Mouse (Mus musculus) forebrain, embryonic 12.5 days (tissue): ENCODE measurements at regions not wholly inside any gene's neighbourhood (a gene's known extent, or its start where the extent isn't known, plus 50 kb on each side); places are given as distances from the start of the nearest gene placed in this dataset.
A peak's percentile ranks its signal among the peaks of the same experiment; 100 is the strongest.

Source experiments
- ATAC-seq: fragments of 200-750 bp; cut with Nextera tagmentation; 2 replicates; pipeline ENCODE4 v1.8.0; 2017; ENCODE audit warnings: moderate TSS enrichment; ENCODE audit not compliant: low FRiP score
- H3K27ac ChIP-seq: fragments of 300-500 bp; sonication (generic); 2 replicates; pipeline ENCODE4 v1.5.1; 2016; ENCODE audit warnings: mild to moderate bottlenecking
- H3K27me3 ChIP-seq: fragments of 300-500 bp; sonication (generic); 2 replicates; pipeline ENCODE4 v1.6.1; 2016; ENCODE audit warnings: mild to moderate bottlenecking
- H3K36me3 ChIP-seq: fragments of 300-500 bp; sonication (generic); replicated peaks from 2 replicates; pipeline ENCODE4 v1.6.1; 2016; ENCODE audit warnings: mild to moderate bottlenecking
- H3K4me1 ChIP-seq: fragments of 300-500 bp; sonication (generic); 2 replicates; pipeline ENCODE4 v1.6.1; 2016
- H3K4me2 ChIP-seq: fragments of 300-500 bp; sonication (generic); 2 replicates; pipeline ENCODE4 v1.6.1; 2016; ENCODE audit warnings: mild to moderate bottlenecking, moderate library complexity
- H3K4me3 ChIP-seq: fragments of 300-500 bp; sonication (generic); replicated peaks from 2 replicates; pipeline ENCODE4 v1.5.1; 2016; ENCODE audit warnings: mild to moderate bottlenecking
- H3K9ac ChIP-seq: fragments of 300-500 bp; sonication (generic); 2 replicates; pipeline ENCODE4 v1.6.1; 2016; ENCODE audit warnings: mild to moderate bottlenecking
- H3K9me3 ChIP-seq: fragments of 300-500 bp; sonication (generic); 2 replicates; pipeline ENCODE4 v1.6.1; 2016
- WGBS: fragments of 180-500 bp; shearing (Covaris S2); methylation state at CpG from one replicate; pipeline ENCODE4 v1.1.7; 2016; 5-methylcytosine and 5-hydroxymethylcytosine counted together

GRCm38 (mm10) chr5:33548800-33549199 lies 80.6 kb downstream of the Fam53a start:
- WGBS = 76% methylated on average over 2 of the region's 2 CpGs
- Histone ChIP-seq H3K4me2 (no peak overlapping the region), H3K27me3 (peaks cover 87% of the 10 kb centered on the region), H3K4me3 (no peak overlapping the region), H3K27ac (no peak overlapping the region), H3K4me1 (no peaks in the 10 kb centered on the region), H3K9me3 (no peaks in the 10 kb centered on the region), H3K36me3 (no peaks in the 10 kb centered on the region), H3K9ac (no peak overlapping the region)
- ATAC-seq = no peak

DNA sequence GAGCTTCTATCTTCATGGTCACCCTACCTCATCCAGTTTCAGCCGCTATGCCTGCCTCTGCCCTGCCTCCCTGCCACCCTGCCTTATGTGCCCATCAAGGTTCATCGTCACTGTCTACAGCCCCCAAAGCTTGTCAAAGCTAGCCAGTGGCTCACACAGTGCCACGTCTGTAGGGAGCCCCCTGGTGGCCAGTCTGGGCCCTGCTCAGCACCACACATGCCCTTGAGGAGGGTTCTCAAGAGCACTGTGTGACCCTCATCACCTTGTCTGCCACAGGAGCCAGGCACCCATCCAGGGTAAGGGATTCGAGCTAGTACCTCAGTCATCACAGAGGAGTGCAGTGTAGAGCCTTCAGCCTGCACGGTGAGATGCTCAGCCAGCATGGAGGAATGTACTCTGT lies 86.1 kb downstream of the Fam53a start:
- H3K27ac ChIP-seq = no peak overlapping the region
- H3K4me3 ChIP-seq = no peak overlapping the region
- 17% methylated on average over 5 of the region's 5 CpGs for WGBS
- no peak overlapping the region for H3K4me2 ChIP-seq
- H3K27me3 ChIP-seq = peaks cover 92% of the 10 kb centered on the region
- ATAC-seq = peak; percentile 34; the same call in 1 of the 2 replicates
- H3K9me3 ChIP-seq = no peaks in the 10 kb centered on the region
- H3K4me1 ChIP-seq = peaks cover 26% of the 10 kb centered on the region
- no peaks in the 10 kb centered on the region for H3K36me3 ChIP-seq
- no peak overlapping the region for H3K9ac ChIP-seq

DNA sequence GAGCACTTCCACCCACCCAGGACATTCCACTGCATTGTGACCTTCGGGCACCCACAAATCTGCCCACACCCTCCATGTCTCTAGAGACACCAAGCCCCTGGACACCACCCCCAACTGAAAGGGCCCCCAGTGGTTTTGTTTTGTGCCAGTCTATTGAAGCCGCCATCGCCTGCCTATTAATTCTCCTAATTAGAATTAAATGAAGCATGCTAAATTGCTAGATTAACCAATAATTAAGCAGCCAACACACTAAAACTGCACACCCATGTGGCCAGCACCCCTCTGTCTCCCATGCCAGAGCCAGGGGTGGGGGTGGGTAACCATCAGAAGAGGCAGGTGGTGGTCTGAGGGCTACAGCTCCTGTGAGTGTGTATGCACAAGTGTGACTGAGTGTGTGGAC lies 86.8 kb downstream of the Fam53a start:
- Histone ChIP-seq H3K9ac (no peak overlapping the region), H3K4me3 (no peak overlapping the region), H3K27me3 (peaks cover 92% of the 10 kb centered on the region), H3K4me2 (0 out of 2 replicates have a peak overlapping the region, but pooled peaks have one; percentile 6), H3K9me3 (no peaks in the 10 kb centered on the region), H3K36me3 (no peaks in the 10 kb centered on the region), H3K27ac (peak overlapping the region; percentile 56), H3K4me1 (peaks cover 26% of the 10 kb centered on the region)
- 14% methylated on average over 3 of the region's 3 CpGs for WGBS
- ATAC-seq = peak; percentile 63

DNA sequence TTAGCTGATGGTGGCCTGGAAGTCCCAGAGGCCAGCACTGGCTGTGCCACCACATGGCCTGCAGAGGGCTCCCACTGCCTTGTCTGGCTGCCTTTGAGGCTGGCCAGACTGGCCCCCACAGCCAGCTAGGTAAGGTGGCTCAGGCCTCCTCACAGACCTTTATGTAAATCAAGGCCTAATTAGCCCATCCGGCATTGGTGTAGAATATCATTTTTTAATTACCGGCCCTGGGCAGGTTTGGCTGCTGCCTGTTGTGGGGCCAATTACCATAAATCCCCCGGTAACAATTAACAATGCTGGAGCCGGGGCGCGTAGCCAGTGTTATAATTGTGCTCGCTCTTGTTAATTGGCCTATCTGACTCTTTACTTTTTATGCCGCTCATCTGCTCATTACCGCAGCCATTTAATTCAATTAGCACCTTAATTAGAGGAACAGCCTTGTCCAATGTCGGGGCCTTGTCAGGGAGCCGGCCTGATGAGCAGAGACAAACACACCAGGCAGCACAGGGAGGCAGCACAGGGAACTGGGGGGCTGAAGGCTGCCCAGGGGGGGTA lies 87.4 kb downstream of the Fam53a start:
- peak overlapping the region; percentile 56 for H3K27ac ChIP-seq
- ATAC-seq = peak; percentile 84
- WGBS = 18% methylated on average over 11 of the region's 11 CpGs
- no peak overlapping the region for H3K9ac ChIP-seq
- H3K27me3 ChIP-seq = peaks cover 92% of the 10 kb centered on the region
- H3K4me1 ChIP-seq = peaks cover 26% of the 10 kb centered on the region
- H3K36me3 ChIP-seq = no peaks in the 10 kb centered on the region
- H3K4me2 ChIP-seq = 0 out of 2 replicates have a peak overlapping the region, but pooled peaks have one; percentile 6
- H3K9me3 ChIP-seq = no peaks in the 10 kb centered on the region
- no peak overlapping the region for H3K4me3 ChIP-seq

- Histone ChIP-seq H3K4me1 (peaks cover 28% of the 10 kb centered on the region), H3K27me3 (peaks cover 92% of the 10 kb centered on the region), H3K9ac (no peak overlapping the region), H3K4me3 (peak overlapping the region; percentile 9; the same call in 1 of the 2 replicates), H3K27ac (no peak overlapping the region), H3K9me3 (no peaks in the 10 kb centered on the region), H3K36me3 (no peaks in the 10 kb centered on the region), H3K4me2 (peak overlapping the region; percentile 36)
- ATAC-seq = no peak
- WGBS = 34% methylated on average over 23 of the region's 23 CpGs
Measured at GRCm38 (mm10) chr5:33540259-33540658, 89.2 kb downstream of the Fam53a start.

- Histone ChIP-seq H3K27me3 (peaks cover 96% of the 10 kb centered on the region), H3K4me1 (peaks cover 31% of the 10 kb centered on the region), H3K36me3 (no peaks in the 10 kb centered on the region), H3K4me2 (no peak overlapping the region), H3K4me3 (no peak overlapping the region), H3K27ac (no peak overlapping the region), H3K9me3 (no peaks in the 10 kb centered on the region), H3K9ac (no peak overlapping the region)
- 16% methylated on average over 8 of the region's 8 CpGs for WGBS
- no peak for ATAC-seq
Measured at GRCm38 (mm10) chr5:33537429-33537828, 92.0 kb downstream of the Fam53a start.

DNA sequence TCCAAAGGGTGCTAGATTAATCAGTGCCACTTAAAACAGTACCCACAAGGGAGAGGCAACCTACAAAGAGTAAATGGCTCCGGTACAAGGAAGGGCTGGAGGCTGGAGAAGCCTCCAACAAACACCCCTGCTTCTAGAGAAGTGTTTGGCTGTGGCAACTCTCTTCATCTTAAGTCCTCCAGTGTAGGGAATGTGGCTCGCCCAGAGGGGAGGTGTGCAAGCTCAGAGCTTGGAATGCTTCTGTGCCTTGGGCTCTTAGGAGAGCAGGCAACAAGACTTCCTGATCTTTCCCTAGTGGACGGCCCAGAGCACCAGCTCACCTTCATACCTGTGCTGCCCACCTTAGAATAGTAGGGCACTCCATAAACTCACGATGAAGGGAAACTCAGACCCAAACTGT lies 92.4 kb downstream of the Fam53a start:
- Histone ChIP-seq H3K27me3 (peaks cover 99% of the 10 kb centered on the region), H3K4me3 (no peak overlapping the region), H3K9me3 (no peaks in the 10 kb centered on the region), H3K9ac (no peak overlapping the region), H3K36me3 (no peaks in the 10 kb centered on the region), H3K4me2 (no peak overlapping the region), H3K27ac (no peak overlapping the region), H3K4me1 (peaks cover 27% of the 10 kb centered on the region)
- ATAC-seq = no peak
- 63% methylated on average over 4 of the region's 4 CpGs for WGBS

DNA sequence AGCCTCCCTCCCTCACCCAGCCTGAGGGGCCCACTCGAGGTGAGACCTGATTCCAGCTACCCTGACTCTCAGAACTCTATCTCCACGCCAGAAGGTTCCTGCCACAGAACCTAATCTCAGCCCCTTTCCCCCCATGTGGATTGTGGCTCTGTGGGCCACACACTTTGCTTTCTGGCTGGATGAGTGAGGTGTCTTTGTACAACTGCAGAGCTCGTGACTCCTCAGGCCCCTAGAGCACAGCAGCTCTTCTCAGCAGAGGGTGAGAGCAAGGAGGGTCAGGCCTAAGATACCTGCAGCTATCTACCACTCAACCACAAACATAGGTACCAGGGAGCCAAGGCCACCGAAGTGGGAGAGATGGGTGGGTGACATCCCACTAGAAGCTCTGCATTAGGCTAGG lies 93.2 kb downstream of the Fam53a start:
- WGBS = 68% methylated on average over 4 of the region's 4 CpGs
- H3K4me2 ChIP-seq = no peak overlapping the region
- peaks cover 100% of the 10 kb centered on the region for H3K27me3 ChIP-seq

GRCm38 (mm10) chr5:33535145-33536010 lies 94.1 kb downstream of the Fam53a start:
- ATAC-seq = no peak
- H3K27me3 ChIP-seq = peaks cover 93% of the 10 kb centered on the region
- H3K36me3 ChIP-seq = no peaks in the 10 kb centered on the region
- peaks cover 22% of the 10 kb centered on the region for H3K4me1 ChIP-seq
- H3K9me3 ChIP-seq = no peaks in the 10 kb centered on the region
- H3K27ac ChIP-seq = no peak overlapping the region
- H3K4me2 ChIP-seq = peak overlapping the region; percentile 38
- H3K4me3 ChIP-seq = peak overlapping the region; percentile 19
- H3K9ac ChIP-seq = 0 out of 2 replicates have a peak overlapping the region, but pooled peaks have one; percentile 21
- WGBS = 6% methylated on average over 21 of the region's 21 CpGs

More for the DNA sequence above, 93.2 kb downstream of the Fam53a start:
- Histone ChIP-seq H3K36me3 (no peaks in the 10 kb centered on the region), H3K4me1 (peaks cover 23% of the 10 kb centered on the region), H3K27ac (no peak overlapping the region), H3K4me3 (no peak overlapping the region), H3K9me3 (no peaks in the 10 kb centered on the region), H3K9ac (no peak overlapping the region)
- ATAC-seq = no peak

- Histone ChIP-seq H3K4me1 (peaks cover 22% of the 10 kb centered on the region), H3K27ac (no peak overlapping the region), H3K4me2 (peak overlapping the region; percentile 38), H3K4me3 (peak overlapping the region; percentile 19), H3K9ac (no peak overlapping the region), H3K9me3 (no peaks in the 10 kb centered on the region), H3K36me3 (no peaks in the 10 kb centered on the region), H3K27me3 (peaks cover 91% of the 10 kb centered on the region)
- ATAC-seq = no peak
- 2% methylated on average over 13 of the region's 13 CpGs for WGBS
Measured at GRCm38 (mm10) chr5:33534345-33534744, 95.1 kb downstream of the Fam53a start.

DNA sequence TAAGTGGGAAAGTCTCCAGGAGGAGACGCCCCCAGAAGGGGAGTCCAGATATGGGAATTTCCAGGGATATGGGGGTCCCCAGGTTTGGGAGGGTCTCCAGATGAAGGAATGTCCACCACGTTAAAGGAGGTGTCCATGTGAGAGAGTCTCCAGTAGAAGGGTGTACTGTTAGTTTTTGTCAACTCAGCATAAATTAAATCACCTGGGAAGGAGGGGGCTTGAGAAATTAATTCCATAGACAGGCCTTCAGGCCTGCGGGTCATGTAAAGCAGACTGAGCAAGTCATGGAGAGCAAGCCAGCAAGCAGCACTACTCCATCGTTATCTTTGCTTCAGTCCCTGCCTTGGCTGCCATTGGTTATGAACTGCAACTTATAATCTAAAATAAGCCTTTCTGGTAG lies 96.2 kb downstream of the Fam53a start:
- no peak overlapping the region for H3K27ac ChIP-seq
- no peak overlapping the region for H3K9ac ChIP-seq
- H3K4me2 ChIP-seq = no peak overlapping the region
- no peak overlapping the region for H3K4me3 ChIP-seq
- 98% methylated on average over 4 of the region's 4 CpGs for WGBS
- H3K36me3 ChIP-seq = no peaks in the 10 kb centered on the region
- H3K9me3 ChIP-seq = no peaks in the 10 kb centered on the region
- H3K4me1 ChIP-seq = peaks cover 28% of the 10 kb centered on the region
- no peak for ATAC-seq
- peaks cover 91% of the 10 kb centered on the region for H3K27me3 ChIP-seq

DNA sequence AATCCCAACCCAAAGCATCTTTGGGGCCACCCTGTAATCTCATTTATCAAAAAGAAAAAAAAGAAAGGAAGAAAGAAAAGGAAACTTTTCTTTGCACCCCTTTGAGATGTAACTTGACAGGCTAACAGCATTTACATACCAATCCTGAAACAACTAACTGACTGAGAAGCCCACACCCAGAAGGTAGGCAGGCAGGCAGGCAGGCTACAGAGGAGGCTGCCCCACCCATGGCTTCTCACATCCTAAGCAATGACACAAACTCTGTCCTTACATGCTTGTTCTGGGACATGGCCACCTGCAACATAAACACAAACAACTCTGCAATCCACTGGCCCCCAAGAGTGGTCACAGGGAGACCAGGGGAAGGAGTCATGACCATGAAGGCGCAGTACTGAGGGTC lies 97.5 kb upstream of the Nkx1-1 start:
- ATAC-seq = no peak
- H3K9me3 ChIP-seq = no peaks in the 10 kb centered on the region
- WGBS = 86% methylated on average over 1 of the region's 1 CpGs
- H3K4me1 ChIP-seq = peaks cover 28% of the 10 kb centered on the region
- H3K36me3 ChIP-seq = no peaks in the 10 kb centered on the region
- peaks cover 89% of the 10 kb centered on the region for H3K27me3 ChIP-seq
- H3K4me2 ChIP-seq = no peak overlapping the region
- H3K4me3 ChIP-seq = no peak overlapping the region
- no peak overlapping the region for H3K9ac ChIP-seq
- H3K27ac ChIP-seq = no peak overlapping the region
